ENCODE assay signal across 16 mouse cellular contexts in genomic region chr12:104385987-104386386, GRCm38 (mm10). TPM values are rescaled to one million over a fixed set of nuclear protein-coding genes. Genes with fewer than 3 reads are reported as not detected.
DNase-seq lines count a peak whose midpoint lies in the region; ATAC-seq and TF ChIP-seq lines count a peak whose summit lies in the region.
"Not testable (repeated sequence)": the region's sequence is repeated elsewhere in the genome, so short reads cannot be mapped to it uniquely, and the experiment has no call there.
"Had no signal": no experiment of that assay in that cellular context is flagged by ENCODE, and none has a peak within 500 bp of the region (broad histone marks: within the 10 kb centered on the region; RNA-seq: fewer than 3 reads in every experiment).

No protein-coding gene starts in this region.

- H3K27ac ChIP-seq in kidney, adult 2 months (ENCODE audit: insufficient read depth, low read depth, low read length); liver, embryonic 16.5 days (ENCODE audit: low read length); midbrain, embryonic 10.5 days (replicated peaks): not testable (repeated sequence)
- peak overlapping the region; percentile 50 for H3K27ac ChIP-seq in liver, adult 2 months (replicated peaks; ENCODE audit: insufficient read depth, low read depth, low read length)

- peak; percentile 45 for ATAC-seq in liver, embryonic 16.5 days (ENCODE audit: low read depth)

- DNase-seq in kidney, adult 2 months: peak; percentile 42
- peak; percentile 9 to 10 for DNase-seq in kidney, postnatal 36 days
- peak; percentile 99 for DNase-seq in liver, adult 2 months (ENCODE audit: extremely low read depth, low read depth, low spot score)
- peak; percentile 4 for DNase-seq in midbrain, embryonic 10.5 days (ENCODE audit: low spot score)

- H3K9me3 ChIP-seq in liver, embryonic 16.5 days (replicated peaks; ENCODE audit: control insufficient read depth, low read length); midbrain, embryonic 10.5 days (replicated peaks): not testable (repeated sequence)

- not testable (repeated sequence) for H3K9ac ChIP-seq in liver, adult 2 months (ENCODE audit: low read depth, low read length); liver, embryonic 16.5 days (ENCODE audit: low read depth, low read length)

- TF ChIP-seq POLR2A in kidney, adult 2 months (IDR thresholded peaks at IDR 0.05; ENCODE audit: low read depth, low read length); liver, adult 2 months (IDR thresholded peaks at IDR 0.05; ENCODE audit: extremely low read depth, insufficient read depth, low read length): not testable (repeated sequence)

- H3K36me3 ChIP-seq in kidney, adult 2 months (ENCODE audit: control insufficient read depth, insufficient read depth, low read length); liver, adult 2 months (ENCODE audit: control insufficient read depth, insufficient read depth, low read length); liver, embryonic 16.5 days (ENCODE audit: control insufficient read depth, insufficient read depth); midbrain, embryonic 10.5 days: not testable (repeated sequence)

- not testable (repeated sequence) for H3K27me3 ChIP-seq in kidney, adult 2 months (replicated peaks; ENCODE audit: control insufficient read depth, insufficient read depth, low read length); liver, adult 2 months (ENCODE audit: control insufficient read depth, insufficient read depth, low read length); liver, embryonic 16.5 days (ENCODE audit: control insufficient read depth, insufficient read depth, low read depth, low read length); midbrain, embryonic 10.5 days (ENCODE audit: low read depth, poor library complexity, severe bottlenecking)

- H3K4me1 ChIP-seq in kidney, adult 2 months (ENCODE audit: control insufficient read depth, insufficient read depth, low read length); liver, embryonic 16.5 days (ENCODE audit: control insufficient read depth, low read depth, low read length); midbrain, embryonic 10.5 days: not testable (repeated sequence)
- peaks cover 26% of the 10 kb centered on the region for H3K4me1 ChIP-seq in liver, adult 2 months (ENCODE audit: control insufficient read depth, insufficient read depth, low read length)

- TF ChIP-seq CTCF in kidney, adult 2 months (conservative IDR thresholded peaks at IDR 0.05; ENCODE audit: insufficient read depth, insufficient read length, low read depth, low read length): not testable (repeated sequence)
- TF ChIP-seq CTCF in liver, adult 2 months (IDR thresholded peaks at IDR 0.05; ENCODE audit: low read depth, low read length): peak; percentile 22; the same call in 1 of the 2 replicates

- H3K4me3 ChIP-seq in kidney, adult 2 months (ENCODE audit: insufficient read depth, low read depth, low read length); liver, adult 2 months (ENCODE audit: insufficient read depth, low read depth, low read length); liver, embryonic 16.5 days (ENCODE audit: low read depth, low read length); midbrain, embryonic 10.5 days: not testable (repeated sequence)

- H3K79me2 ChIP-seq in liver, adult 2 months (ENCODE audit: control insufficient read depth, insufficient read depth, low read length): not testable (repeated sequence)

- H3K4me2 ChIP-seq in liver, embryonic 16.5 days (ENCODE audit: low read depth, low read length): not testable (repeated sequence)

RNA-seq across cellular contexts. Expression of gene Serpina3n, which starts 20.5 kb away (rescaled TPM):
- polyA plus RNA-seq in kidney, adult 2 months (2012; rRNA removed): 3.4 and 3.8 TPM in 2 replicates
- 169 and 210 TPM in 2 replicates for total RNA-seq in liver, adult 2 months (2014; rRNA removed)
- 377 and 464 TPM in 2 replicates for polyA plus RNA-seq in liver, adult 2 months (2012; rRNA removed)
- 4.0 and 4.1 TPM in 2 replicates for polyA plus RNA-seq in liver, embryonic 16.5 days (2015; fragmentation: Nextera tagmentation; extraction: Ambion mirVana)
- not detected in 2 replicates for polyA plus RNA-seq in midbrain, embryonic 10.5 days (2016; fragmentation: Nextera tagmentation; extraction: Ambion mirVana)
- total RNA-seq: MEL had no signal
- polyA plus RNA-seq: C2C12; embryonic facial prominence, embryonic 10.5 days; forebrain, embryonic 11.5 days; forebrain, embryonic 13.5 days; forebrain, embryonic 15.5 days had no signal

RNA-seq across cellular contexts. Expression of gene Serpina3k, which starts 47.7 kb away (rescaled TPM):
- 0.26 TPM in 1 of 2 replicates, not detected in the other for polyA plus RNA-seq in kidney, adult 2 months (2012; rRNA removed)
- 10,536 and 14,457 TPM in 2 replicates for total RNA-seq in liver, adult 2 months (2014; rRNA removed)
- polyA plus RNA-seq in liver, adult 2 months (2012; rRNA removed): 2,986 and 3,416 TPM in 2 replicates
- polyA plus RNA-seq in liver, embryonic 16.5 days (2015; fragmentation: Nextera tagmentation; extraction: Ambion mirVana): not detected in 2 replicates
- polyA plus RNA-seq in midbrain, embryonic 10.5 days (2016; fragmentation: Nextera tagmentation; extraction: Ambion mirVana): not detected in 2 replicates
- total RNA-seq: forebrain, postnatal 0 days; MEL had no signal
- polyA plus RNA-seq: C2C12; cerebellum, adult 2 months; cortical plate, adult 2 months; embryonic facial prominence, embryonic 10.5 days; embryonic facial prominence, embryonic 12.5 days; embryonic facial prominence, embryonic 14.5 days; forebrain, embryonic 11.5 days; forebrain, embryonic 13.5 days; forebrain, embryonic 15.5 days; forebrain, postnatal 0 days had no signal

RNA-seq across cellular contexts. Expression of gene Serpina3m, which starts 47.7 kb away (rescaled TPM):
- 0.07 TPM in 1 of 2 replicates, not detected in the other for polyA plus RNA-seq in kidney, adult 2 months (2012; rRNA removed)
- 623 and 783 TPM in 2 replicates for total RNA-seq in liver, adult 2 months (2014; rRNA removed)
- polyA plus RNA-seq in liver, adult 2 months (2012; rRNA removed): 260 and 302 TPM in 2 replicates
- polyA plus RNA-seq in liver, embryonic 16.5 days (2015; fragmentation: Nextera tagmentation; extraction: Ambion mirVana): 0.11 and 0.14 TPM in 2 replicates
- not detected in 2 replicates for polyA plus RNA-seq in midbrain, embryonic 10.5 days (2016; fragmentation: Nextera tagmentation; extraction: Ambion mirVana)
- total RNA-seq: forebrain, postnatal 0 days; MEL had no signal
- polyA plus RNA-seq: C2C12; cerebellum, adult 2 months; cortical plate, adult 2 months; embryonic facial prominence, embryonic 10.5 days; embryonic facial prominence, embryonic 12.5 days; embryonic facial prominence, embryonic 14.5 days; forebrain, embryonic 11.5 days; forebrain, embryonic 13.5 days; forebrain, embryonic 15.5 days; forebrain, postnatal 0 days had no signal

Comparison
In these comparisons a context has a peak if more than half of its experiments do, and no peak if none do; other contexts are left out.
1. RNA of gene Serpina3n, which starts 20.5 kb away (polyA plus RNA-seq): 377 to 464 TPM in liver, adult 2 months; 4.0 to 4.1 TPM in liver, embryonic 16.5 days, 3.4 to 3.8 TPM in kidney, adult 2 months and not detected in midbrain, embryonic 10.5 days; every median in the first group is over 10 times any median in the second.
2. RNA of gene Serpina3k, which starts 47.7 kb away (polyA plus RNA-seq): 2,986 to 3,416 TPM in liver, adult 2 months; 0.26 TPM in kidney, adult 2 months, not detected in liver, embryonic 16.5 days and not detected in midbrain, embryonic 10.5 days; every median in the first group is over 1,000 times any median in the second.
3. RNA of gene Serpina3m, which starts 47.7 kb away (polyA plus RNA-seq): 260 to 302 TPM in liver, adult 2 months; 0.11 to 0.14 TPM in liver, embryonic 16.5 days, 0.07 TPM in kidney, adult 2 months and not detected in midbrain, embryonic 10.5 days; every median in the first group is over 100 times any median in the second.
4. DNase-seq: peak in every context shown above with its lines; median percentile 99 in liver, adult 2 months; 42 in kidney, adult 2 months; 10 in kidney, postnatal 36 days; 4 in midbrain, embryonic 10.5 days.